Mouse (Mus musculus) midbrain, embryonic 16.5 days (tissue): ENCODE data around the gene Serf2. TPM values are rescaled to one million over a fixed set of nuclear protein-coding genes. Genes with fewer than 3 reads are reported as not detected.

Experiments
- ATAC-seq: fragments of 200-750 bp; cut with Nextera tagmentation; 2 replicates; pipeline ENCODE4 v1.8.0; 2017; ENCODE audit warnings: moderate TSS enrichment
- H3K27ac ChIP-seq: fragments of 300-500 bp; sonication (generic); 2 replicates; pipeline ENCODE4 v1.5.1; 2014; ENCODE audit warnings: mild to moderate bottlenecking, low read length, mixed read lengths
- H3K27me3 ChIP-seq: fragments of 300-500 bp; sonication (generic); 2 replicates; pipeline ENCODE4 v1.6.1; 2014; ENCODE audit warnings: low read depth, low read length, mixed read lengths; ENCODE audit not compliant: control insufficient read depth, insufficient read depth
- H3K36me3 ChIP-seq: fragments of 300-500 bp; sonication (generic); 2 replicates; pipeline ENCODE4 v1.6.1; 2014; ENCODE audit warnings: mild to moderate bottlenecking, low read length, moderate library complexity, mixed read lengths; ENCODE audit not compliant: control insufficient read depth, insufficient read depth
- H3K4me1 ChIP-seq: fragments of 300-500 bp; sonication (generic); 2 replicates; pipeline ENCODE4 v1.6.1; 2014; ENCODE audit warnings: mild to moderate bottlenecking, low read length, mixed read lengths; ENCODE audit not compliant: control insufficient read depth, insufficient read depth
- H3K4me2 ChIP-seq: fragments of 300-500 bp; sonication (generic); 2 replicates; pipeline ENCODE4 v1.6.1; 2014; ENCODE audit warnings: mild to moderate bottlenecking, low read length, mixed read lengths
- H3K4me3 ChIP-seq: fragments of 300-500 bp; sonication (generic); 2 replicates; pipeline ENCODE4 v1.5.1; 2014; ENCODE audit warnings: low read depth, mild to moderate bottlenecking, low read length, moderate library complexity, mixed read lengths
- H3K9ac ChIP-seq: fragments of 300-500 bp; sonication (generic); 2 replicates; pipeline ENCODE4 v1.6.1; 2014; ENCODE audit warnings: low read depth, low read length, mixed read lengths
- H3K9me3 ChIP-seq: fragments of 300-500 bp; sonication (generic); replicated peaks from 2 replicates; pipeline ENCODE4 v1.6.1; 2014; ENCODE audit warnings: mild to moderate bottlenecking, low read length, mixed read lengths; ENCODE audit not compliant: control insufficient read depth, poor library complexity, severe bottlenecking
- WGBS: fragments of 180-500 bp; shearing (Covaris S2); extraction: QIAGEN DNeasy Blood & Tissue Kit; methylation state at CpG from one replicate; pipeline ENCODE4 v1.1.7; 2014; 5-methylcytosine and 5-hydroxymethylcytosine counted together
- polyA plus RNA-seq: library from polyadenylated mRNA; unstranded; fragments of >200 nt; fragmentation: Nextera tagmentation; extraction: Ambion mirVana; gene quantifications from 2 replicates; pipeline ENCODE4 v1.2.1, GENCODE M21; 2015

Gene Serf2
- 247 and 265 TPM in 2 replicates for polyA plus RNA-seq

- Histone ChIP-seq H3K4me2 (peak within 1 kb of the TSS; percentile 97), H3K36me3 (no peaks in the 10 kb centered on the region), H3K27ac (peak within 1 kb of the TSS; percentile 93), H3K4me3 (peak within 1 kb of the TSS; percentile 95), H3K9me3 (no peaks in the 10 kb centered on the region), H3K27me3 (no peaks in the 10 kb centered on the region), H3K9ac (peak within 1 kb of the TSS; percentile 89), H3K4me1 (peaks cover 22% of the 10 kb centered on the region)
- ATAC-seq, result peak; percentile 96
- WGBS, result under 1% methylated on average over 61 of the region's 74 CpGs
Observed at GRCm38 (mm10) chr2:121448739-121449535, at the start of gene Serf2. Serf2 (plus strand) TSS chr2:121449195.

- H3K9ac ChIP-seq, result no peak overlapping the region
- H3K27ac ChIP-seq, result no peak overlapping the region
- no peaks in the 10 kb centered on the region for H3K36me3 ChIP-seq
- H3K27me3 ChIP-seq, result no peaks in the 10 kb centered on the region
- H3K4me3 ChIP-seq, result no peak overlapping the region
- no peaks in the 10 kb centered on the region for H3K9me3 ChIP-seq
- no peak for ATAC-seq
- H3K4me1 ChIP-seq, result no peaks in the 10 kb centered on the region
- no peak overlapping the region for H3K4me2 ChIP-seq
Observed at GRCm38 (mm10) chr2:121403296-121403695, 45.7 kb upstream of the Serf2 start.

- Histone ChIP-seq H3K36me3 (no peaks in the 10 kb centered on the region), H3K27ac (no peak overlapping the region), H3K4me2 (no peak overlapping the region), H3K9me3 (no peaks in the 10 kb centered on the region), H3K4me1 (peaks cover 6% of the 10 kb centered on the region), H3K9ac (no peak overlapping the region), H3K27me3 (no peaks in the 10 kb centered on the region), H3K4me3 (no peak overlapping the region)
- WGBS, result 31% methylated on average over 4 of the region's 4 CpGs
- no peak for ATAC-seq
Observed at GRCm38 (mm10) chr2:121408160-121408559, 40.8 kb upstream of the Serf2 start.

GRCm38 (mm10) chr2:121412843-121413386 is 36.1 kb upstream of the Serf2 start:
- Histone ChIP-seq H3K9me3 (no peaks in the 10 kb centered on the region), H3K9ac (peak overlapping the region; percentile 96), H3K27ac (peak overlapping the region; percentile 94), H3K4me2 (peak overlapping the region; percentile 64), H3K36me3 (no peaks in the 10 kb centered on the region), H3K27me3 (no peaks in the 10 kb centered on the region), H3K4me1 (peaks cover 26% of the 10 kb centered on the region), H3K4me3 (peak overlapping the region; percentile 99)
- peak; percentile 16; the same call in 1 of the 2 replicates for ATAC-seq
- 11% methylated on average over 4 of the region's 4 CpGs for WGBS

- H3K9ac ChIP-seq, result peak within 1 kb of the TSS; percentile 96
- H3K27me3 ChIP-seq, result no peaks in the 10 kb centered on the region
- H3K27ac ChIP-seq, result peak within 1 kb of the TSS; percentile 94
- peaks cover 26% of the 10 kb centered on the region for H3K4me1 ChIP-seq
- no peaks in the 10 kb centered on the region for H3K36me3 ChIP-seq
- peak within 1 kb of the TSS; percentile 79 for H3K4me2 ChIP-seq
- peak; percentile 99 for ATAC-seq
- H3K4me3 ChIP-seq, result peak within 1 kb of the TSS; percentile 99
- H3K9me3 ChIP-seq, result no peaks in the 10 kb centered on the region
- under 1% methylated on average over 66 of the region's 68 CpGs for WGBS
Observed at GRCm38 (mm10) chr2:121413387-121414042, 35.5 kb upstream of the Serf2 start, which contains the start of the genes Pdia3 and Catsper2. Pdia3 (plus strand) TSS chr2:121413775. Catsper2 (minus strand) TSS chr2:121413792.

GRCm38 (mm10) chr2:121414139-121414685 is 34.8 kb upstream of the Serf2 start:
- Histone ChIP-seq H3K9ac (peak overlapping the region; percentile 96), H3K4me3 (peak overlapping the region; percentile 99), H3K27ac (peak overlapping the region; percentile 94), H3K4me2 (peak overlapping the region; percentile 79), H3K9me3 (no peaks in the 10 kb centered on the region), H3K36me3 (no peaks in the 10 kb centered on the region), H3K27me3 (no peaks in the 10 kb centered on the region), H3K4me1 (peaks cover 26% of the 10 kb centered on the region)
- ATAC-seq, result peak; percentile 55
- 0% methylated on average over 28 of the region's 32 CpGs for WGBS

GRCm38 (mm10) chr2:121415103-121415502 is 33.9 kb upstream of the Serf2 start:
- no peak for ATAC-seq
- peak overlapping the region; percentile 99 for H3K4me3 ChIP-seq
- peaks cover 26% of the 10 kb centered on the region for H3K4me1 ChIP-seq
- no peak overlapping the region for H3K27ac ChIP-seq
- H3K9me3 ChIP-seq, result no peaks in the 10 kb centered on the region
- H3K36me3 ChIP-seq, result no peaks in the 10 kb centered on the region
- no peaks in the 10 kb centered on the region for H3K27me3 ChIP-seq
- 69% methylated on average over 3 of the region's 3 CpGs for WGBS
- H3K4me2 ChIP-seq, result peak overlapping the region; percentile 79
- peak overlapping the region; percentile 49 for H3K9ac ChIP-seq

- Histone ChIP-seq H3K9ac (no peak overlapping the region), H3K27me3 (no peaks in the 10 kb centered on the region), H3K9me3 (no peaks in the 10 kb centered on the region), H3K4me1 (peaks cover 26% of the 10 kb centered on the region), H3K4me3 (peak overlapping the region; percentile 99; the same call in 1 of the 2 replicates), H3K36me3 (no peaks in the 10 kb centered on the region), H3K4me2 (peak overlapping the region; percentile 79), H3K27ac (no peak overlapping the region)
- ATAC-seq, result no peak
- WGBS, result 89% methylated on average over 3 of the region's 3 CpGs
Observed at GRCm38 (mm10) chr2:121415591-121415990, 33.4 kb upstream of the Serf2 start.
